18 mouse cellular contexts compared by ENCODE assay signal in genomic region chr4:85178394-85179051, GRCm38 (mm10). TPM values are rescaled to one million over a fixed set of nuclear protein-coding genes. Genes with fewer than 3 reads are reported as not detected.
"Had no signal": no experiment of that assay in that cellular context is flagged by ENCODE, and none has a peak within 500 bp of the region (broad histone marks: within the 10 kb centered on the region; RNA-seq: fewer than 3 reads in every experiment).

No protein-coding gene starts in this region.

- H3K36me3 ChIP-seq: liver, embryonic 15.5 days; lung, embryonic 15.5 days; midbrain, embryonic 13.5 days; midbrain, embryonic 15.5 days; stomach, embryonic 15.5 days had no signal

- ATAC-seq: liver, postnatal 0 days; lung, postnatal 0 days; midbrain, embryonic 13.5 days; midbrain, embryonic 15.5 days had no signal

- H3K9me3 ChIP-seq: liver, embryonic 15.5 days; lung, embryonic 15.5 days; midbrain, embryonic 13.5 days; midbrain, embryonic 15.5 days; stomach, embryonic 15.5 days had no signal

- H3K27me3 ChIP-seq: liver, embryonic 15.5 days; lung, embryonic 15.5 days; megakaryocyte, embryonic 14.5 days; midbrain, embryonic 13.5 days; midbrain, embryonic 15.5 days; stomach, embryonic 15.5 days had no signal

- H3K4me2 ChIP-seq: liver, embryonic 15.5 days; lung, embryonic 15.5 days; midbrain, embryonic 11.5 days; midbrain, embryonic 13.5 days; midbrain, embryonic 15.5 days; stomach, embryonic 15.5 days had no signal

- H3K4me3 ChIP-seq: liver, embryonic 15.5 days; lung, embryonic 15.5 days; megakaryocyte, embryonic 14.5 days; midbrain, embryonic 13.5 days; midbrain, embryonic 15.5 days; stomach, embryonic 15.5 days had no signal

- H3K9ac ChIP-seq: liver, embryonic 15.5 days; liver, postnatal 0 days; lung, embryonic 15.5 days; midbrain, embryonic 13.5 days; midbrain, embryonic 15.5 days; stomach, embryonic 15.5 days had no signal

- H3K27ac ChIP-seq: liver, embryonic 15.5 days; lung, embryonic 15.5 days; macrophage; midbrain, embryonic 13.5 days; midbrain, embryonic 15.5 days; stomach, embryonic 15.5 days; stomach, postnatal 0 days had no signal

- DNase-seq: liver, postnatal 0 days; lung, adult 2 months; lung, postnatal 14 days; lung, postnatal 36 days; right cerebral cortex, postnatal 14 days; thymus, adult 2 months; thymus, postnatal 25 days; thymus, postnatal 4 days had no signal

- H3K4me1 ChIP-seq: liver, embryonic 15.5 days; lung, embryonic 15.5 days; megakaryocyte, embryonic 14.5 days; midbrain, embryonic 13.5 days; midbrain, embryonic 15.5 days; stomach, embryonic 15.5 days had no signal

RNA-seq across cellular contexts. Expression of gene Sh3gl2, which starts 26.4 kb away (rescaled TPM):
- polyA plus RNA-seq: liver, embryonic 15.5 days; liver, postnatal 0 days; macrophage had no signal
